Mouse (Mus musculus): Measurements from ENCODE around the gene Muc3.

GRCm38 (mm10) chr5:137171478-137171877 is 22.4 kb upstream of the Muc3 start:
- no peak for TF ChIP-seq POLR2A (IDR thresholded peaks at IDR 0.05; ENCODE audit: control insufficient read depth in 1 of 2, insufficient read depth in 1 of 2, low read depth in 1 of 2, low read length in 2 of 2, poor library complexity in 1 of 2)
- no peak for TF ChIP-seq CTCF (IDR thresholded peaks at IDR 0.05 in 2 of 3, conservative IDR thresholded peaks at IDR 0.05 in 1 of 3; ENCODE audit: control insufficient read depth in 1 of 3, insufficient read depth in 1 of 3, low read depth in 2 of 3, low read length in 3 of 3, poor library complexity in 1 of 3, severe bottlenecking in 1 of 3)
- no peak for TF ChIP-seq POLR2AphosphoS5 (IDR thresholded peaks at IDR 0.05; ENCODE audit: borderline replicate concordance, low read depth, low read length)
- no peak for TF ChIP-seq EP300 (IDR thresholded peaks at IDR 0.05; ENCODE audit: low read depth in 1 of 2, low read length in 2 of 2)
- TF ChIP-seq BHLHE40 (IDR thresholded peaks at IDR 0.05; ENCODE audit: borderline replicate concordance, low read depth, low read length): no peak
- no peak for TF ChIP-seq MYC (IDR thresholded peaks at IDR 0.05; ENCODE audit: low read depth, low read length)
- no peak for TF ChIP-seq TCF12 (IDR thresholded peaks at IDR 0.05; ENCODE audit: low read depth, low read length)

All from MEL (cell line).